Mouse (Mus musculus) CH12.LX (cell line): ENCODE results near the gene Nlgn1. TPM values are rescaled to one million over a fixed set of nuclear protein-coding genes. Genes with fewer than 3 reads are reported as not detected.

Source experiments
- DNase-seq: peaks from one replicate; pipeline ENCODE4 v3.0.0-alpha.2; 2013; ENCODE audit errors: extremely low read depth
- H3K27ac ChIP-seq: 2 replicates; pipeline ENCODE4 v1.5.1; 2012; ENCODE audit warnings: low read depth, mild to moderate bottlenecking, control low read depth, moderate library complexity; ENCODE audit not compliant: insufficient read depth
- H3K27me3 ChIP-seq: replicated peaks from 2 replicates; pipeline ENCODE3; 2012; ENCODE audit warnings: inconsistent platforms
- H3K36me3 ChIP-seq, 2 experiments: replicated peaks in 1 of 2; 2 replicates each; pipeline versions ENCODE3 to v1.6.1; 2012; ENCODE audit warnings: inconsistent platforms in 1 of 2, low read length in 1 of 2, mild to moderate bottlenecking in 1 of 2, mixed read lengths in 1 of 2, moderate library complexity in 1 of 2; ENCODE audit not compliant: control insufficient read depth in 1 of 2, insufficient read depth in 1 of 2
- H3K4me1 ChIP-seq, 2 experiments: 2 replicates each; pipeline ENCODE4 v1.6.1; 2012; ENCODE audit warnings: inconsistent platforms in 1 of 2, moderate library complexity in 1 of 2; ENCODE audit not compliant: insufficient read depth in 2 of 2, control insufficient read depth in 1 of 2
- H3K4me2 ChIP-seq: 2 replicates; pipeline ENCODE4 v1.6.1; 2012; ENCODE audit warnings: low read depth, mild to moderate bottlenecking, control low read depth; ENCODE audit not compliant: poor library complexity, insufficient read depth, severe bottlenecking
- H3K4me3 ChIP-seq, 3 experiments: fragments of 150-350 bp in 1 of 3; sonication (generic) in 1 of 3; replicated peaks in 1 of 3; 2 replicates each; pipeline versions ENCODE3 to v1.5.1; 2011 to 2012; ENCODE audit warnings: low read depth in 2 of 3, low read length in 2 of 3, mild to moderate bottlenecking in 2 of 3, moderate library complexity in 2 of 3, control low read depth in 1 of 3, improper control_type of control experiment in 1 of 3, inconsistent platforms in 1 of 3, mixed read lengths in 1 of 3; ENCODE audit not compliant: poor library complexity in 1 of 3
- H3K79me2 ChIP-seq: replicated peaks from 2 replicates; pipeline ENCODE4 v1.6.1; 2012; ENCODE audit warnings: mild to moderate bottlenecking, moderate library complexity; ENCODE audit not compliant: control insufficient read depth, poor library complexity, insufficient read depth, severe bottlenecking; ENCODE audit errors: extremely low read depth
- H3K9ac ChIP-seq: 2 replicates; pipeline ENCODE4 v1.6.1; 2012; ENCODE audit warnings: low read depth, mild to moderate bottlenecking, control low read depth, moderate library complexity; ENCODE audit not compliant: insufficient read depth
- H3K9me3 ChIP-seq: replicated peaks from 2 replicates; pipeline ENCODE3; 2012; ENCODE audit warnings: low read length, inconsistent platforms, mixed read lengths
- CHD1 ChIP-seq: IDR thresholded peaks from 2 replicates; pipeline ENCODE4 v1.6.1; 2012; ENCODE audit warnings: low read depth, low read length, improper control_type of control experiment, inconsistent platforms
- CHD2 ChIP-seq: IDR thresholded peaks from 2 replicates; pipeline ENCODE4 v1.6.1; 2011; ENCODE audit warnings: low read length, improper control_type of control experiment
- CTCF ChIP-seq, 2 experiments: IDR thresholded peaks in 1 of 2; conservative IDR thresholded peaks in 1 of 2; 2 replicates each; pipeline ENCODE4 v1.5.1; 2011 to 2012; ENCODE audit warnings: low read depth in 2 of 2, low read length in 2 of 2, improper control_type of control experiment in 1 of 2, inconsistent platforms in 1 of 2, mild to moderate bottlenecking in 1 of 2, moderate library complexity in 1 of 2
- E2F4 ChIP-seq: IDR thresholded peaks from 2 replicates; pipeline ENCODE4 v1.6.1; 2011; ENCODE audit warnings: low read depth, low read length, improper control_type of control experiment; ENCODE audit not compliant: insufficient replicate concordance
- ELF1 ChIP-seq: IDR thresholded peaks from 2 replicates; pipeline ENCODE4 v1.6.1; 2014; ENCODE audit warnings: low read depth, mild to moderate bottlenecking, inconsistent platforms, low read length, improper control_type of control experiment
- EP300 ChIP-seq: IDR thresholded peaks from 2 replicates; pipeline ENCODE4 v1.6.1; 2011; ENCODE audit warnings: low read length, improper control_type of control experiment
- ETS1 ChIP-seq: conservative IDR thresholded peaks from 2 replicates; pipeline ENCODE4 v1.6.1; 2012; ENCODE audit warnings: low read depth, mild to moderate bottlenecking, inconsistent platforms, low read length, improper control_type of control experiment, moderate library complexity
- HCFC1 ChIP-seq: IDR thresholded peaks from 2 replicates; pipeline ENCODE4 v1.6.1; 2012; ENCODE audit warnings: low read depth, mild to moderate bottlenecking, inconsistent platforms, low read length, improper control_type of control experiment
- JUND ChIP-seq: conservative IDR thresholded peaks from 2 replicates; pipeline ENCODE4 v1.6.1; 2011; ENCODE audit warnings: low read depth, low read length, improper control_type of control experiment
- KAT2A ChIP-seq: IDR thresholded peaks from 2 replicates; pipeline ENCODE4 v1.6.1; 2012; ENCODE audit warnings: low read length, improper control_type of control experiment, inconsistent platforms; ENCODE audit not compliant: insufficient replicate concordance
- MAZ ChIP-seq: IDR thresholded peaks from 2 replicates; pipeline ENCODE4 v1.6.1; 2012; ENCODE audit warnings: low read depth, mild to moderate bottlenecking, inconsistent platforms, low read length, improper control_type of control experiment, moderate library complexity
- MEF2A ChIP-seq: IDR thresholded peaks from 2 replicates; pipeline ENCODE4 v1.6.1; 2014; ENCODE audit warnings: low read depth, mild to moderate bottlenecking, inconsistent platforms, low read length, improper control_type of control experiment, borderline replicate concordance
- MXI1 ChIP-seq: IDR thresholded peaks from 2 replicates; pipeline ENCODE4 v1.6.1; 2011; ENCODE audit warnings: mild to moderate bottlenecking, low read depth, low read length, improper control_type of control experiment
- MYC ChIP-seq: IDR thresholded peaks from 2 replicates; pipeline ENCODE4 v1.6.1; 2011; ENCODE audit warnings: low read depth, mild to moderate bottlenecking, improper control_type of control experiment, low read length
- NELFE ChIP-seq: IDR thresholded peaks from 2 replicates; pipeline ENCODE4 v1.6.1; 2011; ENCODE audit warnings: low read depth, low read length, improper control_type of control experiment
- NRF1 ChIP-seq: IDR thresholded peaks from 2 replicates; pipeline ENCODE4 v1.6.1; 2014; ENCODE audit warnings: low read depth, mild to moderate bottlenecking, inconsistent platforms, low read length, improper control_type of control experiment, moderate library complexity
- PAX5 ChIP-seq: IDR thresholded peaks from 2 replicates; pipeline ENCODE4 v1.6.1; 2012; ENCODE audit warnings: low read length, inconsistent platforms, mixed read lengths
- POLR2A ChIP-seq: IDR thresholded peaks from 2 replicates; pipeline ENCODE4 v1.6.1; 2011; ENCODE audit warnings: low read depth, mild to moderate bottlenecking, improper control_type of control experiment, low read length
- POLR2AphosphoS2 ChIP-seq: IDR thresholded peaks from 2 replicates; pipeline ENCODE4 v1.6.1; 2011; ENCODE audit warnings: low read depth, low read length, improper control_type of control experiment
- RAD21 ChIP-seq: IDR thresholded peaks from 2 replicates; pipeline ENCODE4 v1.6.1; 2011; ENCODE audit warnings: low read depth, mild to moderate bottlenecking, low read length, improper control_type of control experiment, moderate library complexity
- RCOR1 ChIP-seq: conservative IDR thresholded peaks from 2 replicates; pipeline ENCODE4 v1.6.1; 2012; ENCODE audit warnings: low read depth, mild to moderate bottlenecking, inconsistent platforms, low read length, improper control_type of control experiment
- TBP ChIP-seq: conservative IDR thresholded peaks from 2 replicates; pipeline ENCODE4 v1.6.1; 2011; ENCODE audit warnings: low read depth, low read length, improper control_type of control experiment
- UBTF ChIP-seq: IDR thresholded peaks from 2 replicates; pipeline ENCODE4 v1.6.1; 2012; ENCODE audit warnings: low read depth, mild to moderate bottlenecking, inconsistent platforms, low read length, improper control_type of control experiment, moderate library complexity
- USF2 ChIP-seq: conservative IDR thresholded peaks from 2 replicates; pipeline ENCODE4 v1.6.1; 2011; ENCODE audit warnings: low read depth, low read length, improper control_type of control experiment
- ZC3H11A ChIP-seq: IDR thresholded peaks from 2 replicates; pipeline ENCODE4 v1.6.1; 2012; ENCODE audit warnings: low read depth, mild to moderate bottlenecking, inconsistent platforms, low read length, improper control_type of control experiment
- ZKSCAN1 ChIP-seq: IDR thresholded peaks from 2 replicates; pipeline ENCODE4 v1.6.1; 2012; ENCODE audit warnings: low read depth, inconsistent platforms, low read length, improper control_type of control experiment, borderline replicate concordance
- ZMIZ1 ChIP-seq: IDR thresholded peaks from 2 replicates; pipeline ENCODE4 v1.6.1; 2012; ENCODE audit warnings: low read depth, mild to moderate bottlenecking, inconsistent platforms, low read length, improper control_type of control experiment
- ZNF384 ChIP-seq: IDR thresholded peaks from 2 replicates; pipeline ENCODE4 v1.6.1; 2012; ENCODE audit warnings: low read depth, low read length, improper control_type of control experiment, inconsistent platforms
- dilution Hi-C: fragments of 300-500 bp; cut with MboI; formaldehyde crosslinking; loops from 2 replicates; pipeline ENCODE4 v1.14.3; 2020; ENCODE audit warnings: low sequenced_read_pairs; ENCODE audit not compliant: extremely low pct_unique_long_range_greater_than_20kb, extremely low pct_ligation_motif_present
- in situ Hi-C: fragments of 300-500 bp; cut with MboI; formaldehyde crosslinking; loops from 3 replicates; pipeline ENCODE4 v1.14.3; 2019; ENCODE audit warnings: low sequenced_read_pairs, low pct_ligation_motif_present, low pct_unique_long_range_greater_than_20kb, mixed read lengths
- polyA plus RNA-seq: library from polyadenylated mRNA; unstranded; fragments of >175 nt; gene quantifications from 2 replicates; pipeline ENCODE4 v1.2.1, GENCODE M21; 2012; ENCODE audit warnings: low read depth; ENCODE audit not compliant: insufficient read length
- total RNA-seq, 2 experiments: library from RNA; depleted of rRNA; stranded (reverse); fragments of 300-350 nt in 1 of 2; fragments of >200 nt in 1 of 2; gene quantifications; 2 replicates each; pipeline ENCODE4 v1.2.3; 2012 to 2014

The Nlgn1 gene
- total and polyA plus RNA-seq, 3 experiments, result not detected

- in situ Hi-C loops, result no loop called here
- H3K9ac ChIP-seq, result no peak overlapping the region
- H3K36me3 ChIP-seq, result no peaks in the 10 kb centered on the region
- no peaks in the 10 kb centered on the region for H3K79me2 ChIP-seq
- no peak overlapping the region for H3K4me2 ChIP-seq
- no peaks in the 10 kb centered on the region for H3K4me1 ChIP-seq
- peaks cover 50% of the 10 kb centered on the region for H3K9me3 ChIP-seq
- no peak overlapping the region for H3K27ac ChIP-seq
- H3K27me3 ChIP-seq, result no peaks in the 10 kb centered on the region
- no peak for DNase-seq
- TF ChIP-seq POLR2AphosphoS2 (no peak), CHD1 (no peak), NELFE (no peak), HCFC1 (no peak), MXI1 (no peak), RAD21 (no peak), USF2 (no peak), MYC (no peak), TBP (no peak), ETS1 (no peak), CHD2 (no peak), KAT2A (no peak), MEF2A (no peak), E2F4 (no peak), ELF1 (no peak), POLR2A (no peak), ZNF384 (no peak), JUND (no peak), PAX5 (no peak)
- no peak overlapping the region for H3K4me3 ChIP-seq
- dilution Hi-C loops, result no loop called here
Observed at GRCm38 (mm10) chr3:26330019-26330418, 2.2 kb downstream of the Nlgn1 start.

- no peaks in the 10 kb centered on the region for H3K36me3 ChIP-seq
- H3K79me2 ChIP-seq, result no peaks in the 10 kb centered on the region
- dilution Hi-C loops (no loop called here), in situ Hi-C loops (no loop called here)
- no peak overlapping the region for H3K9ac ChIP-seq
- DNase-seq, result no peak
- H3K9me3 ChIP-seq, result peaks cover 35% of the 10 kb centered on the region
- H3K4me2 ChIP-seq, result no peak overlapping the region
- H3K4me1 ChIP-seq, result no peaks in the 10 kb centered on the region
- no peak overlapping the region for H3K4me3 ChIP-seq
- TF ChIP-seq ZMIZ1, result no peak
- no peak for TF ChIP-seq CHD1
- TF ChIP-seq MEF2A, result no peak
- TF ChIP-seq ZC3H11A, result no peak
- TF ChIP-seq EP300, result no peak
- no peak for TF ChIP-seq UBTF
- TF ChIP-seq MAZ, result no peak
- TF ChIP-seq NELFE, result no peak
- no peak for TF ChIP-seq ZKSCAN1
- TF ChIP-seq POLR2AphosphoS2, result no peak
- no peak for TF ChIP-seq PAX5
- TF ChIP-seq RCOR1, result no peak
- no peak for TF ChIP-seq E2F4
- TF ChIP-seq CTCF (conservative IDR thresholded peaks at IDR 0.05 in 1 of 2, IDR thresholded peaks at IDR 0.05 in 1 of 2; ENCODE audit: low read depth in 2 of 2, low read length in 2 of 2), result no peak
- no peak for TF ChIP-seq HCFC1
- no peak for TF ChIP-seq NRF1
- H3K27me3 ChIP-seq, result no peaks in the 10 kb centered on the region
- no peak overlapping the region for H3K27ac ChIP-seq
Observed at GRCm38 (mm10) chr3:26324510-26324909, 7.8 kb downstream of the Nlgn1 start.
